Mouse (Mus musculus) ES-Bruce4 (cell line): ENCODE data around the gene Tmem129.

Experiments
- EP300 ChIP-seq: IDR thresholded peaks from 2 replicates; pipeline ENCODE4 v1.6.1; 2011; ENCODE audit warnings: low read depth, low read length; ENCODE audit not compliant: insufficient read depth
- POLR2A ChIP-seq: IDR thresholded peaks from one replicate; pipeline ENCODE4 v1.8.1; 2011; ENCODE audit warnings: low read length; ENCODE audit not compliant: insufficient read depth

GRCm38 (mm10) chr5:33692393-33692792, 34.2 kb upstream of the Tmem129 start:
- TF ChIP-seq EP300 (no peak), POLR2A (no peak)
